Mouse (Mus musculus) monocyte, adult 2 months (primary cell): ENCODE measurements around the gene Ddx47.

Experiments
- DNase-seq, 2 experiments: peaks; one replicate each; pipeline ENCODE4 v3.0.0; 2022; ENCODE audit warnings: low spot score in 2 of 2, low read depth in 1 of 2

Gene Ddx47

GRCm38 (mm10) chr6:135011048-135011733, at the start of gene Ddx47:
Gene Ddx47 (plus strand): TSS chr6:135011612.
- peak; percentile 86 to 92 for DNase-seq

- no peak for DNase-seq
Observed at GRCm38 (mm10) chr6:134961858-134962517, 49.4 kb upstream of the Ddx47 start.

GRCm38 (mm10) chr6:134962518-134962893, 48.9 kb upstream of the Ddx47 start:
- no peak for DNase-seq

GRCm38 (mm10) chr6:134963910-134964309, 47.5 kb upstream of the Ddx47 start:
- DNase-seq, result no peak

GRCm38 (mm10) chr6:134966681-134967080, 44.7 kb upstream of the Ddx47 start:
- no peak for DNase-seq

GRCm38 (mm10) chr6:134968326-134968725, 43.1 kb upstream of the Ddx47 start:
- no peak for DNase-seq

GRCm38 (mm10) chr6:134969498-134969897, 41.9 kb upstream of the Ddx47 start:
- no peak for DNase-seq

- DNase-seq, result no peak
Observed at GRCm38 (mm10) chr6:134972096-134972495, 39.3 kb upstream of the Ddx47 start.

- no peak for DNase-seq
Observed at GRCm38 (mm10) chr6:134976628-134977027, 34.8 kb upstream of the Ddx47 start.

GRCm38 (mm10) chr6:134981231-134982062, 30.0 kb upstream of the Ddx47 start, which contains the start of gene Apold1:
Gene Apold1 (plus strand): TSS chr6:134981718.
- DNase-seq, result no peak

- DNase-seq, result peak; percentile 49 to 72
Observed at GRCm38 (mm10) chr6:134983529-134984370, 27.7 kb upstream of the Ddx47 start.

GRCm38 (mm10) chr6:134984748-134985147, 26.7 kb upstream of the Ddx47 start:
- DNase-seq, result no peak

GRCm38 (mm10) chr6:134988377-134988776, 23.0 kb upstream of the Ddx47 start:
- DNase-seq, result no peak

- no peak for DNase-seq
Observed at GRCm38 (mm10) chr6:134990674-134991073, 20.7 kb upstream of the Ddx47 start.

GRCm38 (mm10) chr6:134994031-134994651, 17.3 kb upstream of the Ddx47 start:
- no peak for DNase-seq

- DNase-seq, result no peak
Observed at GRCm38 (mm10) chr6:134994985-134995384, 16.4 kb upstream of the Ddx47 start.

- no peak for DNase-seq
Observed at GRCm38 (mm10) chr6:134996918-134997317, 14.5 kb upstream of the Ddx47 start.

- no peak for DNase-seq
Observed at GRCm38 (mm10) chr6:134998076-134998475, 13.3 kb upstream of the Ddx47 start.

- DNase-seq, result no peak
Observed at GRCm38 (mm10) chr6:134998781-134999180, 12.6 kb upstream of the Ddx47 start.

- DNase-seq, result no peak
Observed at GRCm38 (mm10) chr6:135000272-135000671, 11.1 kb upstream of the Ddx47 start.
